16 mouse cellular contexts compared by ENCODE assay signal in genomic region chr9:56577405-56577804, GRCm38 (mm10).
"Had no signal": no experiment of that assay in that cellular context is flagged by ENCODE, and none has a peak within 500 bp of the region (broad histone marks: within the 10 kb centered on the region; RNA-seq: fewer than 3 reads in every experiment).

No protein-coding gene starts in this region.

- H3K36me3 ChIP-seq: kidney, embryonic 15.5 days; limb, embryonic 12.5 days; liver, embryonic 13.5 days; lung, embryonic 15.5 days; neural tube, embryonic 12.5 days; stomach, embryonic 15.5 days had no signal

- H3K9me3 ChIP-seq: kidney, embryonic 15.5 days; limb, embryonic 12.5 days; liver, embryonic 13.5 days; lung, embryonic 15.5 days; megakaryocyte, embryonic 14.5 days; neural tube, embryonic 12.5 days; stomach, embryonic 15.5 days had no signal

- ATAC-seq: liver, postnatal 0 days had no signal

- H3K4me1 ChIP-seq: liver, embryonic 13.5 days had no signal

- H3K4me2 ChIP-seq: kidney, embryonic 15.5 days; limb, embryonic 12.5 days; liver, embryonic 13.5 days; lung, embryonic 15.5 days; neural tube, embryonic 12.5 days; stomach, embryonic 15.5 days had no signal

- H3K27me3 ChIP-seq: liver, embryonic 13.5 days; lung, embryonic 15.5 days; neural tube, embryonic 12.5 days; stomach, embryonic 15.5 days had no signal

- DNase-seq: kidney, adult 2 months; kidney, postnatal 14 days; liver; liver, embryonic 13.5 days; liver, postnatal 0 days; lung, postnatal 14 days; right cerebral cortex, postnatal 14 days; thymus, adult 2 months; thymus, postnatal 25 days had no signal

- H3K27ac ChIP-seq: kidney, embryonic 15.5 days; limb, embryonic 12.5 days; liver, embryonic 13.5 days; lung, embryonic 15.5 days; macrophage; neural tube, embryonic 12.5 days; stomach, embryonic 15.5 days had no signal

- H3K4me3 ChIP-seq: kidney, embryonic 15.5 days; limb, embryonic 12.5 days; liver, embryonic 13.5 days; lung, embryonic 15.5 days; megakaryocyte, embryonic 14.5 days; neural tube, embryonic 12.5 days; stomach, embryonic 15.5 days had no signal

- H3K9ac ChIP-seq: kidney, embryonic 15.5 days; limb, embryonic 12.5 days; liver, embryonic 13.5 days; liver, postnatal 0 days; lung, embryonic 15.5 days; neural tube, embryonic 12.5 days; stomach, embryonic 15.5 days had no signal
